Mouse (Mus musculus) stomach, embryonic 16.5 days (tissue): Measurements from ENCODE around the gene Gpr162. TPM values are rescaled to one million over a fixed set of nuclear protein-coding genes. Genes with fewer than 3 reads are reported as not detected.

Experiments used
- ATAC-seq: fragments of 200-750 bp; cut with Nextera tagmentation; 2 replicates; pipeline ENCODE4 v1.8.0; 2017; ENCODE audit warnings: moderate number of reproducible peaks, moderate TSS enrichment; ENCODE audit not compliant: insufficient read depth, low FRiP score
- H3K27ac ChIP-seq: fragments of 300-500 bp; sonication (generic); 2 replicates; pipeline ENCODE4 v1.5.1; 2014; ENCODE audit warnings: low read length
- H3K27me3 ChIP-seq: fragments of 300-500 bp; sonication (generic); 2 replicates; pipeline ENCODE4 v1.6.1; 2014; ENCODE audit warnings: low read length, control low read depth, mixed read lengths; ENCODE audit not compliant: control insufficient read depth, insufficient read depth
- H3K36me3 ChIP-seq: fragments of 300-500 bp; sonication (generic); 2 replicates; pipeline ENCODE4 v1.6.1; 2014; ENCODE audit warnings: low read length; ENCODE audit not compliant: control insufficient read depth, insufficient read depth
- H3K4me1 ChIP-seq: fragments of 300-500 bp; sonication (generic); 2 replicates; pipeline ENCODE4 v1.6.1; 2014; ENCODE audit warnings: low read length, control low read depth, mixed read lengths; ENCODE audit not compliant: control insufficient read depth, insufficient read depth
- H3K4me2 ChIP-seq: fragments of 300-500 bp; sonication (generic); 2 replicates; pipeline ENCODE4 v1.6.1; 2014; ENCODE audit warnings: low read depth, low read length, mixed read lengths
- H3K4me3 ChIP-seq: fragments of 300-500 bp; sonication (generic); replicated peaks from 2 replicates; pipeline ENCODE4 v1.5.1; 2014; ENCODE audit warnings: mild to moderate bottlenecking, low read length
- H3K9ac ChIP-seq: fragments of 300-500 bp; sonication (generic); 2 replicates; pipeline ENCODE4 v1.6.1; 2014; ENCODE audit warnings: low read length
- H3K9me3 ChIP-seq: fragments of 300-500 bp; sonication (generic); replicated peaks from 2 replicates; pipeline ENCODE4 v1.6.1; 2016; ENCODE audit warnings: low read length, control low read depth; ENCODE audit not compliant: control insufficient read depth
- WGBS: fragments of 180-500 bp; shearing (Covaris S2); extraction: QIAGEN DNeasy Blood & Tissue Kit; methylation state at CpG from one replicate; pipeline ENCODE4 v1.1.7; 2014; 5-methylcytosine and 5-hydroxymethylcytosine counted together
- polyA plus RNA-seq: library from polyadenylated mRNA; unstranded; fragments of >200 nt; fragmentation: Nextera tagmentation; extraction: Ambion mirVana; gene quantifications from 2 replicates; pipeline ENCODE4 v1.2.1, GENCODE M21; 2015

Gpr162 gene
- polyA plus RNA-seq, 1 experiment from 2014 or later = 1.1 TPM

- Histone ChIP-seq H3K27me3 (peaks cover 12% of the 10 kb centered on the region; the same call in 1 of the 2 replicates), H3K36me3 (no peaks in the 10 kb centered on the region), H3K4me1 (peaks cover 15% of the 10 kb centered on the region), H3K4me2 (peak overlapping the region; percentile 92; the same call in 1 of the 2 replicates), H3K27ac (no peak overlapping the region), H3K9ac (no peak overlapping the region), H3K4me3 (peak overlapping the region; percentile 60), H3K9me3 (no peaks in the 10 kb centered on the region)
- WGBS = 15% methylated on average over 8 of the region's 8 CpGs
- ATAC-seq = no peak
Measured at GRCm38 (mm10) chr6:124862406-124863124, 1.2 kb downstream of the Gpr162 start.

- Histone ChIP-seq H3K27me3 (peaks cover 12% of the 10 kb centered on the region; the same call in 1 of the 2 replicates), H3K36me3 (no peaks in the 10 kb centered on the region), H3K4me2 (no peak overlapping the region), H3K4me3 (no peak overlapping the region), H3K9me3 (no peaks in the 10 kb centered on the region), H3K4me1 (peaks cover 15% of the 10 kb centered on the region), H3K27ac (no peak overlapping the region), H3K9ac (no peak overlapping the region)
- ATAC-seq = no peak
- 31% methylated on average over 3 of the region's 3 CpGs for WGBS
Measured at GRCm38 (mm10) chr6:124861802-124862201, 2.0 kb downstream of the Gpr162 start.

- WGBS = 79% methylated on average over 19 of the region's 19 CpGs
Measured at GRCm38 (mm10) chr6:124861266-124861665, 2.5 kb downstream of the Gpr162 start.

GRCm38 (mm10) chr6:124860511-124860910 is 3.3 kb downstream of the Gpr162 start:
- peaks cover 12% of the 10 kb centered on the region; the same call in 1 of the 2 replicates for H3K27me3 ChIP-seq
- H3K9ac ChIP-seq = no peak overlapping the region
- no peaks in the 10 kb centered on the region for H3K9me3 ChIP-seq
- H3K27ac ChIP-seq = no peak overlapping the region
- peaks cover 24% of the 10 kb centered on the region for H3K4me1 ChIP-seq
- H3K4me3 ChIP-seq = no peak overlapping the region
- no peak for ATAC-seq
- H3K4me2 ChIP-seq = no peak overlapping the region
- 84% methylated on average over 9 of the region's 9 CpGs for whole genome bisulfite sequencing
- no peaks in the 10 kb centered on the region for H3K36me3 ChIP-seq

More at GRCm38 (mm10) chr6:124861266-124861665, 2.5 kb downstream of the Gpr162 start:
- Histone ChIP-seq H3K36me3 (no peaks in the 10 kb centered on the region), H3K4me3 (no peak overlapping the region), H3K27me3 (peaks cover 12% of the 10 kb centered on the region; the same call in 1 of the 2 replicates), H3K4me1 (peaks cover 17% of the 10 kb centered on the region), H3K9me3 (no peaks in the 10 kb centered on the region), H3K4me2 (no peak overlapping the region), H3K27ac (no peak overlapping the region), H3K9ac (no peak overlapping the region)
- ATAC-seq = no peak

GRCm38 (mm10) chr6:124859725-124860124 is 4.1 kb downstream of the Gpr162 start:
- WGBS = 5% methylated on average over 12 of the region's 12 CpGs
- no peak overlapping the region for H3K4me2 ChIP-seq
- H3K9me3 ChIP-seq = no peaks in the 10 kb centered on the region
- no peak overlapping the region for H3K27ac ChIP-seq
- peak overlapping the region; percentile 51; the same call in 1 of the 2 replicates for H3K9ac ChIP-seq
- peaks cover 8% of the 10 kb centered on the region; the same call in 1 of the 2 replicates for H3K27me3 ChIP-seq
- ATAC-seq = no peak
- H3K4me1 ChIP-seq = peaks cover 24% of the 10 kb centered on the region
- H3K36me3 ChIP-seq = no peaks in the 10 kb centered on the region
- no peak overlapping the region for H3K4me3 ChIP-seq

- H3K27me3 ChIP-seq = peaks cover 8% of the 10 kb centered on the region; the same call in 1 of the 2 replicates
- ATAC-seq = no peak
- H3K36me3 ChIP-seq = no peaks in the 10 kb centered on the region
- H3K4me3 ChIP-seq = no peak overlapping the region
- H3K4me1 ChIP-seq = peaks cover 19% of the 10 kb centered on the region
- no peaks in the 10 kb centered on the region for H3K9me3 ChIP-seq
- H3K9ac ChIP-seq = peak overlapping the region; percentile 94; the same call in 1 of the 2 replicates
- WGBS = 72% methylated on average over 27 of the region's 28 CpGs
- peak overlapping the region; percentile 81 for H3K4me2 ChIP-seq
- no peak overlapping the region for H3K27ac ChIP-seq
Measured at GRCm38 (mm10) chr6:124858561-124859318, 5.0 kb downstream of the Gpr162 start.

GRCm38 (mm10) chr6:124857840-124858530 is 5.8 kb downstream of the Gpr162 start:
- peak overlapping the region; percentile 77 for H3K4me3 ChIP-seq
- H3K9ac ChIP-seq = peak overlapping the region; percentile 94
- no peak for ATAC-seq
- WGBS = 22% methylated on average over 26 of the region's 26 CpGs
- peaks cover 18% of the 10 kb centered on the region for H3K4me1 ChIP-seq
- H3K27me3 ChIP-seq = peaks cover 8% of the 10 kb centered on the region; the same call in 1 of the 2 replicates
- H3K9me3 ChIP-seq = no peaks in the 10 kb centered on the region
- no peaks in the 10 kb centered on the region for H3K36me3 ChIP-seq
- H3K4me2 ChIP-seq = peak overlapping the region; percentile 81
- H3K27ac ChIP-seq = peak overlapping the region; percentile 60

- peak within 1 kb of the TSS; percentile 81 for H3K4me2 ChIP-seq
- peak within 1 kb of the TSS; percentile 95 for H3K27ac ChIP-seq
- H3K9ac ChIP-seq = peak within 1 kb of the TSS; percentile 94
- under 1% methylated on average over 86 of the region's 86 CpGs for WGBS
- peaks cover 18% of the 10 kb centered on the region for H3K4me1 ChIP-seq
- H3K27me3 ChIP-seq = peaks cover 8% of the 10 kb centered on the region; the same call in 1 of the 2 replicates
- peak within 1 kb of the TSS; percentile 77 for H3K4me3 ChIP-seq
- H3K9me3 ChIP-seq = no peaks in the 10 kb centered on the region
- peak; percentile 85 for ATAC-seq
- H3K36me3 ChIP-seq = no peaks in the 10 kb centered on the region
Measured at GRCm38 (mm10) chr6:124856916-124857839, 6.6 kb downstream of the Gpr162 start, which contains the start of gene P3h3. Gene P3h3, minus strand, starts transcription at chr6:124857752.
